ENCODE assay signal across 11 mouse cellular contexts in the genomic region with DNA sequence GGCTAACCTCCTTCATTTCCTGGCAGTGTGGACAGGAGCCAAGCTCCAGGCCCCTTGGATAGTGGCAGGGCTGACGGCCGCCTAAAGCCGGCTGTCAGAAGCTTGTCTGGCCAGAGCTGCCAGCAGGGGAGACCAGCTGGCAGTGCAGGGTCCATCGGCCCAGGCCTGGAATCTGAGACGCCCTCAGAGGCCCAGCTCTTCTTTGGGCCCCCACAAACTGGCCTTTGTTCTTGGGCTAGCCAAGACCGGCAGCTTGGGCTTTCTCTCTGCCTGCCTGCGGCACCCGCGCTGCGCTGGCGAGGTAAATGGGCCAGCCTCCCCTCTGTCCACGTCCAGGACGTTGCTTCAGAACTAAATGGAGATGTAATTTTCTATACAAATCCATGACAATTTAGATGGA. TPM values are rescaled to one million over a fixed set of nuclear protein-coding genes. Genes with fewer than 3 reads are reported as not detected.
DNase-seq lines count a peak whose midpoint lies in the region; ATAC-seq lines count a peak whose summit lies in the region.
"Had no signal": no experiment of that assay in that cellular context is flagged by ENCODE, and none has a peak within 500 bp of the region (broad histone marks: within the 10 kb centered on the region; RNA-seq: fewer than 3 reads in every experiment).

No protein-coding gene starts in this region.

- H3K36me3 ChIP-seq in intestine, embryonic 15.5 days, result no peaks in the 10 kb centered on the region
- H3K36me3 ChIP-seq in intestine, embryonic 16.5 days (ENCODE audit: control insufficient read depth, insufficient read depth, low read length), result no peaks in the 10 kb centered on the region
- H3K36me3 ChIP-seq in forebrain, embryonic 15.5 days, result no peaks in the 10 kb centered on the region
- H3K36me3 ChIP-seq in midbrain, embryonic 11.5 days (ENCODE audit: control insufficient read depth, insufficient read depth, low read length), result no peaks in the 10 kb centered on the region

- H3K9ac ChIP-seq in intestine, embryonic 15.5 days, result no peak overlapping the region
- H3K9ac ChIP-seq in intestine, embryonic 16.5 days (ENCODE audit: low read depth, low read length), result no peak overlapping the region
- H3K9ac ChIP-seq in forebrain, embryonic 15.5 days (replicated peaks), result no peak overlapping the region
- H3K9ac ChIP-seq in midbrain, embryonic 11.5 days (ENCODE audit: low read length), result peak overlapping the region; percentile 37

- H3K4me3 ChIP-seq in intestine, embryonic 15.5 days (replicated peaks), result no peak overlapping the region
- H3K4me3 ChIP-seq in intestine, embryonic 16.5 days (ENCODE audit: low read length), result no peak overlapping the region
- no peak overlapping the region for H3K4me3 ChIP-seq in forebrain, embryonic 15.5 days
- no peak overlapping the region for H3K4me3 ChIP-seq in midbrain, embryonic 11.5 days (ENCODE audit: low read depth, low read length)
- H3K4me3 ChIP-seq: myocyte had no signal

- 0 out of 2 replicates have a peak, but pooled peaks cover 2% of the 10 kb centered on the region for H3K27me3 ChIP-seq in intestine, embryonic 15.5 days (replicated peaks)
- 0 out of 2 replicates have a peak, but pooled peaks cover 4% of the 10 kb centered on the region for H3K27me3 ChIP-seq in intestine, embryonic 16.5 days (replicated peaks; ENCODE audit: control insufficient read depth, insufficient read depth, low read length)
- H3K27me3 ChIP-seq in forebrain, embryonic 15.5 days, result no peaks in the 10 kb centered on the region
- peaks cover 19% of the 10 kb centered on the region for H3K27me3 ChIP-seq in midbrain, embryonic 11.5 days (ENCODE audit: control insufficient read depth, insufficient read depth, low read length)

- H3K4me1 ChIP-seq in intestine, embryonic 15.5 days (replicated peaks), result peaks cover 38% of the 10 kb centered on the region
- H3K4me1 ChIP-seq in intestine, embryonic 16.5 days (ENCODE audit: control insufficient read depth, insufficient read depth, low read length), result peaks cover 31% of the 10 kb centered on the region
- peaks cover 48% of the 10 kb centered on the region for H3K4me1 ChIP-seq in forebrain, embryonic 15.5 days
- H3K4me1 ChIP-seq in midbrain, embryonic 11.5 days (ENCODE audit: control insufficient read depth, insufficient read depth, low read length), result peaks cover 46% of the 10 kb centered on the region

- ATAC-seq in intestine, embryonic 15.5 days, result no peak
- ATAC-seq in intestine, embryonic 16.5 days, result no peak
- ATAC-seq in forebrain, embryonic 15.5 days (replicated peaks), result peak; percentile 47
- ATAC-seq in midbrain, embryonic 11.5 days (ENCODE audit: low FRiP score), result peak; percentile 47
- ATAC-seq: intestine, postnatal 0 days had no signal

- H3K27ac ChIP-seq in intestine, embryonic 15.5 days, result peak overlapping the region; percentile 11; the same call in 1 of the 2 replicates
- no peak overlapping the region for H3K27ac ChIP-seq in intestine, embryonic 16.5 days (ENCODE audit: low read length)
- H3K27ac ChIP-seq in forebrain, embryonic 15.5 days (replicated peaks), result peak overlapping the region; percentile 79
- peak overlapping the region; percentile 64 for H3K27ac ChIP-seq in midbrain, embryonic 11.5 days (ENCODE audit: low read depth, low read length)

- DNase-seq in cerebellum, adult 18-20 months, result peak; percentile 73 to 80
- peak; percentile 92 for DNase-seq in midbrain, embryonic 11.5 days (ENCODE audit: low spot score, missing footprints)
- DNase-seq in ovary, postnatal 14 days (ENCODE audit: low spot score), result no peak
- DNase-seq in left cerebral cortex, postnatal 10 days (ENCODE audit: extremely low spot score in 1 of 2, low spot score in 2 of 2), result no peak
- no peak for DNase-seq in lung, postnatal 14 days

- H3K4me2 ChIP-seq in intestine, embryonic 15.5 days (replicated peaks), result no peak overlapping the region
- H3K4me2 ChIP-seq in intestine, embryonic 16.5 days (ENCODE audit: low read depth, low read length), result no peak overlapping the region
- no peak overlapping the region for H3K4me2 ChIP-seq in forebrain, embryonic 15.5 days (replicated peaks)
- H3K4me2 ChIP-seq in midbrain, embryonic 11.5 days, result peak overlapping the region; percentile 22

- H3K9me3 ChIP-seq in intestine, embryonic 15.5 days, result no peaks in the 10 kb centered on the region
- H3K9me3 ChIP-seq in intestine, embryonic 16.5 days (ENCODE audit: control insufficient read depth, low read length), result no peaks in the 10 kb centered on the region
- no peaks in the 10 kb centered on the region for H3K9me3 ChIP-seq in forebrain, embryonic 15.5 days
- no peaks in the 10 kb centered on the region for H3K9me3 ChIP-seq in midbrain, embryonic 11.5 days (ENCODE audit: control insufficient read depth, low read length)

- intact Hi-C loops in left cerebral cortex, postnatal 10 days (cut with DNase I), result loop anchor here (5.0 kb wide), 1 partner anchor 90 kb away; no protein-coding TSS in a partner anchor

- 64% methylated on average over 13 of the region's 13 CpGs for WGBS in intestine, embryonic 15.5 days
- 62% methylated on average over 13 of the region's 13 CpGs for WGBS in intestine, embryonic 16.5 days
- WGBS in forebrain, embryonic 15.5 days, result 5% methylated on average over 13 of the region's 13 CpGs
- WGBS in midbrain, embryonic 11.5 days, result 13% methylated on average over 13 of the region's 13 CpGs

RNA-seq across cellular contexts. Expression of a gene that starts 4.3 kb away (rescaled TPM):
- not detected in 2 replicates for polyA plus RNA-seq in intestine, embryonic 15.5 days (2015; fragmentation: Nextera tagmentation; extraction: Ambion mirVana)
- polyA plus RNA-seq in intestine, embryonic 16.5 days (2015; fragmentation: Nextera tagmentation; extraction: Ambion mirVana), result not detected in 2 replicates
- not detected in 2 replicates for polyA plus RNA-seq in forebrain, embryonic 15.5 days (2015; fragmentation: Nextera tagmentation; extraction: Ambion mirVana)
- not detected in 2 replicates for polyA plus RNA-seq in midbrain, embryonic 11.5 days (2014; fragmentation: Nextera tagmentation; extraction: Ambion mirVana)
- total RNA-seq in left cerebral cortex, postnatal 10 days (2021), result not detected
- polyA plus RNA-seq: intestine, postnatal 0 days; myocyte; urinary bladder, adult 2 months had no signal

RNA-seq across cellular contexts. Expression of a gene that starts 32.9 kb away (rescaled TPM):
- 25.6 and 27.1 TPM in 2 replicates for polyA plus RNA-seq in intestine, embryonic 15.5 days (2015; fragmentation: Nextera tagmentation; extraction: Ambion mirVana)
- 28.6 and 34.2 TPM in 2 replicates for polyA plus RNA-seq in intestine, embryonic 16.5 days (2015; fragmentation: Nextera tagmentation; extraction: Ambion mirVana)
- 44.1 and 44.8 TPM in 2 replicates for polyA plus RNA-seq in forebrain, embryonic 15.5 days (2015; fragmentation: Nextera tagmentation; extraction: Ambion mirVana)
- polyA plus RNA-seq in midbrain, embryonic 11.5 days (2014; fragmentation: Nextera tagmentation; extraction: Ambion mirVana), result 19.5 and 19.9 TPM in 2 replicates
- 10 to 100 TPM; 55.5 to 62.5 TPM for total RNA-seq in left cerebral cortex, postnatal 10 days (2021)

Comparison
In these comparisons a context has a peak if more than half of its experiments do, and no peak if none do; other contexts are left out.
1. ATAC-seq: peak in forebrain, embryonic 15.5 days (single experiment) and midbrain, embryonic 11.5 days (single experiment); none in intestine, embryonic 15.5 days (single experiment) and intestine, embryonic 16.5 days (single experiment).
2. DNase-seq: peak in cerebellum, adult 18-20 months (2 of 2) and midbrain, embryonic 11.5 days (single experiment); none in ovary, postnatal 14 days (single experiment), left cerebral cortex, postnatal 10 days (0 of 2) and lung, postnatal 14 days (single experiment).